Mouse (Mus musculus): ENCODE results near the gene Xylb.
"Not testable (repeated sequence)": the region's sequence is repeated elsewhere in the genome, so short reads cannot be mapped to it uniquely, and the experiment has no call there.

Xylb gene

DNA sequence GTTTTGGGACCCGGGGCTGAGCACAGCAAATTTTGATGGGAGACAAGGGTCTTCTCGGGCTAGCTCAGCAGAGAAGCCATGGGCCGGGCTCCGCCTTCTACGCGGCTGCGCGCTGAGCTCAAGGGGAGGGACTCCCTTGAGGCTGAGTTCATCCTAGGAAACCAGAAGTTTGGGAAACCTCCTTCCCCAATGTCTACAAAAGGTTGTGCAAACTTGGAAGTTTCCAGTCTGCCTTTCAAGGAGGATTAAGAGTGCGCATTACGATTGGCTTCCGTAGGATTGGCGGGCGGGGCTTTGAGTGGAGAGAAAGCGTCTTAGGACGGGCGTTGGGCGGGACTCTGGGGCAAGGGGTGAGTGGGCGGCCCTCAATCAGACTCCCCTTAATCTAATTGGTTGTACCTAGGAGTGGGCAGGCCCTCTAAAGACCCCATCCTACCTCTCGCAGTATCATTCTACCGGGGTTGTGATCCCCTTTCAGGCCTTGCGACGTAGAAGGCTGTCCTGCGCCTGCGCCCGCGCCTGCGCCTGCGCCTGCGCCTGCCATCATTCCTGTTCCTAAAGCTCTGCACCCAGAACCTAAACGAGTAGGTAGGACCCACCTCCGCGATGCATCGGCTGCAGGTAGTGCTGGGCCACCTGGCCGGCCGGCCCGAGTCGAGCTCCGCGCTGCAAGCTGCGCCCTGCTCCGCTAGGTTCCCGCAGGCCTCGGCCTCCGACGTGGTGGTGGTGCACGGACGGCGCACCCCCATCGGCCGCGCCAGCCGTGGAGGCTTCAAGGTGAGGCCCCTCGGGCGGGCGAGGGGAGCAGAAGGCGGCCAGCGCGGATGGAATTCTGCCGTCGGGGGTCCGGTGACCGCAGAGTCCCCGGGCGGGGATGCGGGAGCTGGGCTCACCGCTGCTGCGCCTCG lies 16.0 kb upstream of the Xylb start, which contains the start of gene Myd88:
Gene Myd88 (minus strand): TSS at position 503 of the 908 bp plus-strand sequence.
- peak; percentile 98 for DNase-seq (ENCODE audit: low read depth, low spot score)

DNA sequence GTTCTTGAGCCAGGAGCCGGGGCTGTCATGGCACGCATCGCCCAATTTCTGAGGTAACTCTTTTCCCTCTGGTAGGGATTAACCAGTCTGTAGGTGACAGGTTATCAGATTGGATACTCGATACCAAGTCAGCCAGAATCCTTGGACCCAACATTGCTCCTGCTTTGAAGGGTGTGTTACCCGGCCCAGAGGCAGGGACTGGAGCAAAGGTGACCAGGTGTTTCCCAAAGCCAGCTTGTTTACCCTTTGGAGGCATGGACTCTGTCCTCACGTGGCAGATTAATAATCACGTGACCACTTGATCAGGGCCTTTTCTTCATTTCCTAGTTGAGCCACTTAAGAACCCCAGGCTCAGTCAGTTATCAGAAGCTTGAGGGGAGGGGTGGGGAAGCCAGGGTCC lies 14.5 kb upstream of the Xylb start:
- no peak for DNase-seq (ENCODE audit: low read depth, low spot score)

- DNase-seq (ENCODE audit: low read depth, low spot score): no peak
Observed at GRCm38 (mm10) chr9:119346376-119346775, 10.8 kb upstream of the Xylb start.

GRCm38 (mm10) chr9:119350531-119350930 lies 6.7 kb upstream of the Xylb start:
- DNase-seq (ENCODE audit: low read depth, low spot score): no peak

DNA sequence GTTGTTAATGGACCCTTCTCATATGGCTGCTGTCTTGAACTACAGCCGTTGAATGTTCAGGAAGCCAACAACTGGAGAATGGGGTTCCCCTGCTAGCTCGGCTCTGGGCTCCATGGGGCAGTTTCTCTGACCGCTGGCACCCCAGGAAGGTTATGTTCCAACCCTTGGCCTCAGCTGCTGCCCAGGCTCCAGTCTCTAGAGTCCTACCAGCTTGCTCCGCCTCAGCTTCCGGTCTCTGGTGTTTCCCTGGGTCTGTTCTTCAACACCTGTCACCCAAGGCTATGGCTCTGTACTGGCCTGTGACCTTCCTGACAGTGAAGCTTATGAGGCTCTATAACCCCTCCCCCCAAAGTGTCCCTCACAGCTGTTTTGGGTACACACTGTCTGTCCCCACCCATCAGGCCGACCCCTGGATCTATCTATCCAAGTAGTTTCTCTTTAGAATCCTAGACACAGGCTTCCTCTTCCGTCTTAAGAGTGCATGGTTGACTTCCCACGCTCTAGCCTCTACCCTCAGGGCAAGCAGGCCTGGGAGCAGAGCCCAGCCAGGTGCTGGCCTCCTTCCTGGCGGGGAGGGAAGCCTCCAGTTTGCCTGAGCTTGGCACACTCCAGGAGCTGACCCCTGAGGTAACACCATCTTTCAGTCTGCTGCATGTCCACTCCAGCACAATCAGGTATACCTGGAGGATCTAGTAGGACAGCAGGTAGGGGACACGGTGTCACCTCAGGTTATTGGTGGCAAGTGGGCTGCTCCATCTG lies 6.1 kb upstream of the Xylb start:
- DNase-seq (ENCODE audit: low read depth, low spot score): no peak

DNA sequence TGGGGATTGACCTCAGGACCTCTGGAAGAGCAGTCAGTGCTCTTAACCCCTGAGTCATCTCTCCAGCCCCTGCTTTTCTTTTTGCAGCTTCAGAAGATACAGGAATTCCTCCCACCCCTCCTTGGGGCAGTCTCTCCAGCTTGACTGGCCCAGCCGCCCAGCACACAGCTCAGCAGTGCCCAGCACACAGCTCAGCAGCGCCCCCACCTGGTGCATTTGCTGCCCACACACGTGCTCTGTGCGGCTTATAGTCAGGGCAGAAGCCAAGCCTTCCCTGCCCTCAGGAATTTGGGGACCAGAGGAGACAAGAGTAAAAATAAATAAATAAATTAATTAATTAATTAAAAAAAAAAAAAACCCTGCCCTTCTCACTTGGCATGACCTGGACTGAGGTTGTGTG lies 5.1 kb upstream of the Xylb start:
- peak; percentile 70 for DNase-seq (ENCODE audit: low read depth, low spot score)

DNA sequence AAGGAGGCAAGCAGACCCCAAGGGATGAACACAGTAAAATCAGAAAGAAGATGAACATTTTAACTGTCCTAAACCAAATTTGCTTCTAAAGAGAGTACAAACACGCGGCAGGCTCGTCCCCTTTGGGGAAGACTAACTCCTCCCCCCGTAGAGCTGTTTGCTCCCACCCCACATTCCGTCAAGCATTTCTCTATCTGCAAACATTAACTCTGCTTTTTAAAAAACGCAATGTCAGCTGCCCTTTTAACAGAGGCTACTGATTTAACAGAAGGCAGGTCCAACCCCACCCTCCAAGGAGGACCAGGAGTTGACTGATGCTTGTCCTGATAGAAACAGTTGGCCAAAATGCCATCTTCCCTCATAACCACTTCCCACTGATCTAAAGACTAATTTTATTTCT lies 3.3 kb upstream of the Xylb start:
- no peak for DNase-seq (ENCODE audit: low read depth, low spot score)

GRCm38 (mm10) chr9:119355943-119356342 lies 1.2 kb upstream of the Xylb start:
- DNase-seq (ENCODE audit: low read depth, low spot score): no peak

GRCm38 (mm10) chr9:119358058-119358429 lies 863 bp downstream of the Xylb start:
- DNase-seq (ENCODE audit: low read depth, low spot score): peak; percentile 42

GRCm38 (mm10) chr9:119361416-119361815 lies 4.2 kb downstream of the Xylb start:
- DNase-seq (ENCODE audit: low read depth, low spot score): no peak

GRCm38 (mm10) chr9:119363229-119363628 lies 6.0 kb downstream of the Xylb start:
- no peak for DNase-seq (ENCODE audit: low read depth, low spot score)

DNA sequence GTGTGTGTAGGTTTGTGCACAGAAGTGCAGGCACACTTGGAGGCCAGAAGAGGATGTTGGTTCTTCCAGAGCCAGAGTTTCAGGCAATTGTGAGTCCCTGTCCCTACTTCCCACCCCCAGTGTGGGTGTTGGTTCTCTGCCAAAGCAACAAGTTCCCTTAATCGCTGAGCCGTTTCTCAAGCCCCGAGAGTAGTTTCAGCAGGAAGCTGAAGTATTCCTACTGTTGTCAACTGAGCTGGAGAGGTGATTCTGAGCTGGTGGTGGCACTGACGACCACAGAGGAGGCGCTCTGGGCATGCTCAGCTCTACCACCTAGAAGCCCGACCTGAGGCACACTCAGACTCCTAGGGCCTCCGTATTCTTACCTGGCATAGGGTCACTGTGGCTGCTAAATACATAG lies 8.1 kb downstream of the Xylb start, which contains the start of gene Slc22a14:
Gene Slc22a14 (minus strand): TSS at position 270 of the 400 bp plus-strand sequence.
- DNase-seq (ENCODE audit: low read depth, low spot score): no peak

DNA sequence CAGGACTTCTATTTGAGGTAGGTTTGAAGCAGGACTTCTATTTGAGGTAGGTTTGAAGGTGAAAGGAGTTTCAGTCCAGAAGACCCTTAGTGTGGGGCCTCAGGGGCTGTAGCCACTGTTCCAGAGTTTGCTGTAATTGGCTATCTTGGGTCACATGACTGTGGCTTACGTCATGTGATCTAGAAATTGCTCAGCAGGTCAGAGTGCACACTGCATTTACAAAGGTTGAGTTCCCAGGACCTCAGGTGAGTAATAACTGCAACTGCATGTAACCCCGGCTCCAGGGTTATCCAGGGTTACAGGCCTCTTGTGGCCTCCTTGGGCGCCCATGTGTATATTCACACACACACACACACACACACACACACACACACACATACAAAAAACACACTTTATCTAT lies 11.2 kb downstream of the Xylb start:
- no peak for DNase-seq (ENCODE audit: low read depth, low spot score)

DNA sequence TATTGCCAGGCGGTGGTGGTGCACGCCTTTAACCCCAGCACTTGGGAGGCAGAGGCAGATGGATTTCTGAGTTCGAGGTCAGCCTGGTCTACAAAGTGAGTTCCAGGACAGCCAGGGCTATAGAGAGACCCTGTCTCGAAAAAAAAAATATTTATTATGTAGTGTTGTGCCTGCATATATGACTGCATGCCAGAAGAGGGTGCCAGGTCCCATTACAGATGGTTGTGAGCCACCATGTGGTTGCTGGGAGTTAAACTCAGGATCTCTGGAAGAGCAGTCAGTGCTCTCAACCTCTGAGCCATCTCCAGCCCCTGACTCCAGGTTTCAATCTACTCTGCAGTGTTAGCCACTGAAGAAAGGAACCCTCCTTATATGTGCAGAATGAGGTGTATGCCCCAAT lies 13.6 kb downstream of the Xylb start:
- not testable (repeated sequence) for DNase-seq (ENCODE audit: low read depth, low spot score)

- no peak for DNase-seq (ENCODE audit: low read depth, low spot score)
Observed at GRCm38 (mm10) chr9:119371251-119371650, 14.1 kb downstream of the Xylb start.

- no peak for DNase-seq (ENCODE audit: low read depth, low spot score)
Observed at GRCm38 (mm10) chr9:119375008-119375407, 17.8 kb downstream of the Xylb start.

GRCm38 (mm10) chr9:119375556-119375955 lies 18.4 kb downstream of the Xylb start:
- DNase-seq (ENCODE audit: low read depth, low spot score): no peak

DNA sequence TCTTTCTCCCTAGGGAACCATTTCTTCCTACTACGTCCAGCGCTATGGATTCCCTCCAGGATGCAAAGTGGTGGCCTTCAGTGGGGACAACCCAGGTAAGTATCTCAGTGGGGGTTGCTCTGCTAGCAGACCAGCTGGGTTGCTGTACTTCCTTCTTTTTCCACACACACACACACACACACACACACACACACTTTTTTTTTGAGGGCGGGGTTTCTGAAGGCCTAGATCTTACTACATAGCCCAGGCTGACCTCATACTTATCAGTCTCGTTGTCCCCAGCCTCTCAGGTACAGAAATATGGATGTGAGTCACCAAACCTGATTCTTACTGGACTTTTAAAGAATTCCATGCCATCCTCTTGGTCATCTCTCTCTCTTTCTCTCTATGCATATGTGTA lies 21.1 kb downstream of the Xylb start:
- peak; percentile 12 for DNase-seq (ENCODE audit: low read depth, low spot score)

DNA sequence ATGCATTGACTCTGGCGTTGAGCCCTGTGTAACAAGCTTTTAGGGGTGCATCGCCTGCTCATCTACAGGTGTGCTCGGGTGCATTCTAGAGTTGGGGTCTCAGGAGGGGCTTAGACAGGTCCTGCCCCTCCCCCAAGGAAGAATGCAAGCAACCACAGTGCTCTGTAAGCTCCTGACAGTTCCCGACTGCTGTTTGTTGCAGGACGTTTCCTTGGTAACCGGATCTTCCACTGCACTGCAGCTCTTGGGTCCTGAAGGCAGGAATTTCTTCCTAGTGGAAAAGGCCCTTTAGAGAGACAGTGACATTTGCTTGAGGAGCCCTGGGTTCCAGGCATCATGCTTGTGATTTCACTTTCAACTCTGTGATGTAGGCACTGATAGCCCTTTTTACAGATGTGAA lies 25.4 kb downstream of the Xylb start:
- no peak for DNase-seq (ENCODE audit: low read depth, low spot score)

GRCm38 (mm10) chr9:119388956-119389355 lies 31.8 kb downstream of the Xylb start:
- no peak for DNase-seq (ENCODE audit: low read depth, low spot score)

GRCm38 (mm10) chr9:119390214-119390613 lies 33.0 kb downstream of the Xylb start:
- no peak for DNase-seq (ENCODE audit: low read depth, low spot score)

DNA sequence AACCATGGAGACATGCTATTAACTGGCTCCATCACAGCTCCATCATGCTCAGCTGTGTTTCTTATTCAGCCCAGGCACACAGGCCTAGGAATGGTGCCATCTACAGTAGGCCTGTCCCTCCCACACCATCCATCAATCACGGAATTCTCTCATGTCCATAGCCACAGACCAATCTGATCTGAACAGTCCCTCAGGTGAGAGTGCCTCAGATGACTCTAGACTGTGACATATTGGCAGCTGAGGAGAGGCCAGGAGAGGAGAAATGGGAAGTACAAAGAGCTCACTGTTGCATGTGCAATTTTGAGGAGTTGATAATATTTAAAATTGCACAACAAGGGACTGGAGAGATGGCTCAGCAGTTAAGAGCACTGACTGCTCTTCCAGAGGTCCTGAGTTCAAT lies 37.6 kb downstream of the Xylb start:
- DNase-seq (ENCODE audit: low read depth, low spot score): no peak

DNA sequence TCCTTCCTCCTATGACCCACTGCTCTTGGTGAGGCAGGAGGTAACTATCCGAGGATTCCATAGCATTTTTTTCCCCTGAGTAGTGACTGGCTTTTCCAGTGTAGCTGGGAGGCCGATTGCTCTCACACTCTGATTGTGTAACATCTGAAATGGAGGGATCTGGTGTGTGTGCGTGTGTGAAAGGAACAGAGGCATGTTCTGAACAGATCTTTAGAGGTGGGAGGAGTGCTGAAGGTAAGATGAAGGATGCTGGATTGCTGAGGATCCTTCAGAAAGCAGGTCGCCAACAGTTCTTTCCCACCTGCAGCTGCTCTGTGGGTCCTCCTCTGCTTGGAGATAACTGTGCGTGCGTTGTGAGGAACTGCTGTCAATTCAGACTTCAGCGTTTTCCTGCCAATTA lies 44.2 kb downstream of the Xylb start:
- DNase-seq (ENCODE audit: low read depth, low spot score): no peak

All from A20 (cell line).